Mouse (Mus musculus) lung, postnatal 0 days (tissue): Measurements from ENCODE around the gene Hoxb2.

ENCODE experiments used
- CTCF ChIP-seq: IDR thresholded peaks from 2 replicates; pipeline ENCODE4 v1.5.1; 2016; ENCODE audit warnings: antibody characterized with exemption, mild to moderate bottlenecking
- EP300 ChIP-seq: IDR thresholded peaks from 2 replicates; pipeline ENCODE4 v1.6.1; 2016; ENCODE audit warnings: antibody characterized with exemption, mild to moderate bottlenecking, control low read depth

GRCm38 (mm10) chr11:96396772-96397626, 46.7 kb downstream of the Hoxb2 start:
- TF ChIP-seq CTCF (no peak), EP300 (no peak)
